Mouse (Mus musculus): ENCODE measurements around the gene Fgfr2. TPM values are rescaled to one million over a fixed set of nuclear protein-coding genes. Genes with fewer than 3 reads are reported as not detected.
A peak's percentile ranks its signal among the peaks of the same experiment; 100 is the strongest.

Gene Fgfr2
- polyA plus RNA-seq, 1 experiment from 2014 or later, result 67.0 TPM

GRCm38 (mm10) chr7:132608316-132609020, 514.7 kb downstream of the Fgfr2 start:
- Histone ChIP-seq H3K4me2 (replicated peaks) (no peak overlapping the region), H3K27me3 (replicated peaks) (peaks cover 5% of the 10 kb centered on the region; the same call in 1 of the 2 replicates), H3K4me3 (replicated peaks) (no peak overlapping the region), H3K36me3 (no peaks in the 10 kb centered on the region), H3K9me3 (no peaks in the 10 kb centered on the region), H3K27ac (no peak overlapping the region), H3K9ac (no peak overlapping the region), H3K4me1 (replicated peaks) (peaks cover 2% of the 10 kb centered on the region; the same call in 1 of the 2 replicates)
- 92% methylated on average over 4 of the region's 4 CpGs for WGBS
- no peak for ATAC-seq

DNA sequence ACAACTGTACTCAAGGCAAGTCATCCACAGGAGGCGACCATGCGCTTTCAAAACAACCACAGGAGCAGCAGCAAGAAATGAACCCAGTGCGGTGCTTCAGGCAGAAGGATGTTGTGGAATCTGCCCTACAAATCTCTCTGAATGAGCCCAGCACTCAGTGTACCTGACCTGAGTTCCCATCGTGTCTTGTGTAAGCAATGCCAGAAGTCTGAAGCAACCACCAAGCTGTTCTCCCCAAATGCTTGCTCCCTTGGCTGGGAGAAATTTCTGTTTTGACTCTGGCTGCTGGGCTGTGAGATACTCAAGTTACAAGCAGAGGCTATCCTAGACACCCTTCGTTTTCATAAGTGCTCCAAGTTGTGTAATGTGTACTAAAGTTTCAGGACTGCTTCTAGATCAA, 517.5 kb downstream of the Fgfr2 start:
- H3K9me3 ChIP-seq, result no peaks in the 10 kb centered on the region
- no peak overlapping the region for H3K4me3 ChIP-seq (replicated peaks)
- H3K4me2 ChIP-seq (replicated peaks), result no peak overlapping the region
- H3K4me1 ChIP-seq (replicated peaks), result peaks cover 2% of the 10 kb centered on the region; the same call in 1 of the 2 replicates
- H3K27ac ChIP-seq, result no peak overlapping the region
- WGBS, result 52% methylated on average over 5 of the region's 5 CpGs
- no peaks in the 10 kb centered on the region for H3K36me3 ChIP-seq
- peaks cover 26% of the 10 kb centered on the region for H3K27me3 ChIP-seq (replicated peaks)
- H3K9ac ChIP-seq, result no peak overlapping the region
- ATAC-seq, result no peak

- H3K9me3 ChIP-seq, result no peaks in the 10 kb centered on the region
- H3K4me3 ChIP-seq (replicated peaks), result no peak overlapping the region
- WGBS, result 91% methylated on average over 4 of the region's 4 CpGs
- no peak overlapping the region for H3K9ac ChIP-seq
- H3K4me1 ChIP-seq (replicated peaks), result peaks cover 6% of the 10 kb centered on the region
- no peaks in the 10 kb centered on the region for H3K36me3 ChIP-seq
- ATAC-seq, result no peak
- peaks cover 32% of the 10 kb centered on the region for H3K27me3 ChIP-seq (replicated peaks)
- no peak overlapping the region for H3K27ac ChIP-seq
- H3K4me2 ChIP-seq (replicated peaks), result no peak overlapping the region
Observed at GRCm38 (mm10) chr7:132604720-132605119, 518.4 kb downstream of the Fgfr2 start.

- 24% methylated on average over 8 of the region's 8 CpGs for WGBS
- Histone ChIP-seq H3K27ac (no peak overlapping the region), H3K27me3 (replicated peaks) (peaks cover 63% of the 10 kb centered on the region), H3K4me2 (replicated peaks) (no peak overlapping the region), H3K9me3 (no peaks in the 10 kb centered on the region), H3K9ac (no peak overlapping the region), H3K4me1 (replicated peaks) (peaks cover 35% of the 10 kb centered on the region), H3K4me3 (replicated peaks) (no peak overlapping the region), H3K36me3 (no peaks in the 10 kb centered on the region)
- ATAC-seq, result no peak
Observed at GRCm38 (mm10) chr7:132600926-132601325, 522.2 kb downstream of the Fgfr2 start.

- 7% methylated on average over 9 of the region's 9 CpGs for WGBS
- no peak for ATAC-seq
- H3K4me2 ChIP-seq (replicated peaks), result peak overlapping the region; percentile 85
- H3K9me3 ChIP-seq, result no peaks in the 10 kb centered on the region
- H3K4me3 ChIP-seq (replicated peaks), result peak overlapping the region; percentile 37
- no peak overlapping the region for H3K27ac ChIP-seq
- no peaks in the 10 kb centered on the region for H3K36me3 ChIP-seq
- peaks cover 63% of the 10 kb centered on the region for H3K27me3 ChIP-seq (replicated peaks)
- H3K9ac ChIP-seq, result no peak overlapping the region
- peaks cover 35% of the 10 kb centered on the region for H3K4me1 ChIP-seq (replicated peaks)
Observed at GRCm38 (mm10) chr7:132600026-132600425, 523.1 kb downstream of the Fgfr2 start.

- H3K9me3 ChIP-seq, result no peaks in the 10 kb centered on the region
- WGBS, result 3% methylated on average over 49 of the region's 52 CpGs
- peak within 1 kb of the TSS; percentile 47 for H3K4me3 ChIP-seq (replicated peaks)
- no peak within 1 kb of the TSS for H3K27ac ChIP-seq
- no peaks in the 10 kb centered on the region for H3K36me3 ChIP-seq
- peaks cover 63% of the 10 kb centered on the region for H3K27me3 ChIP-seq (replicated peaks)
- peaks cover 35% of the 10 kb centered on the region for H3K4me1 ChIP-seq (replicated peaks)
- peak; percentile 26; the same call in 1 of the 2 replicates for ATAC-seq
- H3K9ac ChIP-seq, result peak within 1 kb of the TSS; percentile 3; the same call in 1 of the 2 replicates
- H3K4me2 ChIP-seq (replicated peaks), result peak within 1 kb of the TSS; percentile 91
Observed at GRCm38 (mm10) chr7:132599071-132599975, 523.8 kb downstream of the Fgfr2 start, which contains the start of gene Nkx1-2. Gene Nkx1-2, minus strand, starts transcription at chr7:132599637.

- peaks cover 58% of the 10 kb centered on the region for H3K27me3 ChIP-seq (replicated peaks)
- H3K27ac ChIP-seq, result no peak overlapping the region
- H3K4me1 ChIP-seq (replicated peaks), result peaks cover 35% of the 10 kb centered on the region
- H3K4me3 ChIP-seq (replicated peaks), result peak overlapping the region; percentile 47
- peak; percentile 76 for ATAC-seq
- H3K4me2 ChIP-seq (replicated peaks), result peak overlapping the region; percentile 91
- H3K9ac ChIP-seq, result peak overlapping the region; percentile 40
- H3K9me3 ChIP-seq, result no peaks in the 10 kb centered on the region
- under 1% methylated on average over 49 of the region's 60 CpGs for WGBS
- no peaks in the 10 kb centered on the region for H3K36me3 ChIP-seq
Observed at GRCm38 (mm10) chr7:132597251-132598041, 525.7 kb downstream of the Fgfr2 start.

DNA sequence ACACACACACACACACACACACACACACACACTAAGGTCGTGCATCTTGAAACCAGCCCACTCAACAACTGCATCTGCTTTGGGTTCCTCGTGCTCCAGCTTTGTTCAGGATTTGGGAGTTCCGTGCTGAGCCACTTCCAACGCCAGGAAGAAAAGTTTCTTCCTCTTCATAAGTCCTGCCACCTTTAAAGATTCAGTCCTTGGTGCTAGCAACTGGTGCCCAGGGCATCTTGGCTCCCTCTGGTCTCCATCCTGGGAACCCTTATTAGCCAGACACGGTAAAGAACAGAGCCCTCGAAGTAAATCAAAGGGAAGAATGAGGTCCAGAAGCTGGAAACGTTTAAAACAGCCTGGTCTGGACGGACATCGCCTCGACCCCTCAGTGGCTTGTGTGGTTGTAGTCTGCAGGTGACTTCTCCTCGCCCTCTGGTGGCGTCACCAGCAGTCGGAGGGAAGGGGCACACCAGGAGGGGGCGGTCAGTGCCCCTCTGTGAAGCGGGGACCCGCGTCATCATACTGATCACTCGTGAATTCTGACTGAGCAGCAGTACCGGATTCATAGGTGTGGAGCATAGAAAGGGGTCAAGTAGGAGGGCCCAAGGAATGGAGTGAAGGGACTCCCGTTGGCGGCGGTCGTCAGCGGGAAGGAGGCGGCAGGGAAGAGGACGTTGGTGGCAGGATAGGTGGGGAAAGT, 526.4 kb downstream of the Fgfr2 start:
- WGBS, result 15% methylated on average over 26 of the region's 26 CpGs
- peak overlapping the region; percentile 40; the same call in 1 of the 2 replicates for H3K9ac ChIP-seq

GRCm38 (mm10) chr7:132595787-132596186, 527.4 kb downstream of the Fgfr2 start:
- no peak for ATAC-seq
- no peaks in the 10 kb centered on the region for H3K36me3 ChIP-seq
- 81% methylated on average over 3 of the region's 3 CpGs for WGBS
- no peak overlapping the region for H3K4me3 ChIP-seq (replicated peaks)
- peaks cover 35% of the 10 kb centered on the region for H3K4me1 ChIP-seq (replicated peaks)
- no peak overlapping the region for H3K9ac ChIP-seq
- no peak overlapping the region for H3K27ac ChIP-seq
- H3K9me3 ChIP-seq, result no peaks in the 10 kb centered on the region
- peaks cover 43% of the 10 kb centered on the region for H3K27me3 ChIP-seq (replicated peaks)
- H3K4me2 ChIP-seq (replicated peaks), result no peak overlapping the region

More for the DNA sequence above, 526.4 kb downstream of the Fgfr2 start:
- Histone ChIP-seq H3K36me3 (no peaks in the 10 kb centered on the region), H3K4me2 (replicated peaks) (peak overlapping the region; percentile 91), H3K4me3 (replicated peaks) (peak overlapping the region; percentile 47), H3K4me1 (replicated peaks) (peaks cover 35% of the 10 kb centered on the region), H3K27me3 (replicated peaks) (peaks cover 52% of the 10 kb centered on the region), H3K9me3 (no peaks in the 10 kb centered on the region), H3K27ac (no peak overlapping the region)
- ATAC-seq, result peak; percentile 50

DNA sequence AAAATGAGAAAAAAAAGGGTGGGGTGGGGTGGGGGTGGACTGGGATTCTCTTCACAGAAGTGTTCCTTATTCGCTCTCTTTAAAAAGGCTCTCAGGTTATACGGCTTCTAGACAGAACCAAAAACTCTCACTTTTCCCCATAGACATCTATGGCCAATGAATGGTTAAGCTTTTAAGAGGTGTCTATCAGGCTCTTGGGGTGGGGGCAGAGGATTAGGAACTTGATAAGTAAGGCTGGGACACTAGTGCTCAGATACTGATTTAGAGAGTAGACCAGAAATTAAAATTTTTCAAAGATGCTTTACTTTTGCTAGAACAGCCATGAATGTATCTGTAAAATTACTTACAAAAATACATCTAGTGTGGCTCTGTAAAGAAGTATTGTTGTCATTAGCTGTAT, 528.8 kb downstream of the Fgfr2 start:
- Histone ChIP-seq H3K27ac (no peak overlapping the region), H3K4me3 (replicated peaks) (no peak overlapping the region), H3K4me1 (replicated peaks) (peaks cover 24% of the 10 kb centered on the region), H3K4me2 (replicated peaks) (no peak overlapping the region), H3K9me3 (no peaks in the 10 kb centered on the region), H3K9ac (no peak overlapping the region), H3K27me3 (replicated peaks) (peaks cover 30% of the 10 kb centered on the region), H3K36me3 (no peaks in the 10 kb centered on the region)
- 93% methylated on average over 2 of the region's 2 CpGs for WGBS
- ATAC-seq, result no peak

DNA sequence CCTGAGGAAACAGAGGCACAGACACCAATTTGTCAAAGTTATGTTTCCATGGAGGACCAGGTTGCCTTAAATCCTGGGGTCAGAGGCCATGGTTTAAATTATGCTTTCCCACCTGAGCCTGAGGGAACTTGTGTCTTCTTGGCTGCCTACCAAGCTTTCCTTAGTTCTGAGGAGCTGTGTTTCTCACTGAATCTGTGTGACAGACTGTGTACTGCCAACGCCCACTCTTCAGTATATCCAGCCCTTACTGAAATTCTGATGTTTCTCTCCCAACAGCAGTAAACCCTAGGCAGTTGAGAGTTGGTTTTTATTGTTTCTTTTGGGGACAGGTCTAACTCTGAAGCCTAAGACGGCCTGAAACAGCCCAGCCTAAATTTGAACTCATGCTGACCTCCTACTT, 529.4 kb downstream of the Fgfr2 start:
- Histone ChIP-seq H3K4me2 (replicated peaks) (no peak overlapping the region), H3K9ac (no peak overlapping the region), H3K36me3 (no peaks in the 10 kb centered on the region), H3K27me3 (replicated peaks) (peaks cover 25% of the 10 kb centered on the region), H3K4me1 (replicated peaks) (peaks cover 19% of the 10 kb centered on the region; the same call in 1 of the 2 replicates), H3K4me3 (replicated peaks) (no peak overlapping the region), H3K27ac (no peak overlapping the region), H3K9me3 (no peaks in the 10 kb centered on the region)
- 75% methylated on average over 2 of the region's 2 CpGs for WGBS
- no peak for ATAC-seq
